Mouse (Mus musculus): Measurements from ENCODE around the gene Tubgcp6. TPM values are rescaled to one million over a fixed set of nuclear protein-coding genes. Genes with fewer than 3 reads are reported as not detected.

Gene Tubgcp6
- polyA plus RNA-seq, 1 experiment from 2014 or later: 9.3 TPM

GRCm38 (mm10) chr15:89145813-89146350 lies 23.0 kb upstream of the Tubgcp6 start:
- WGBS: 65% methylated on average over 24 of the region's 24 CpGs
- Histone ChIP-seq H3K4me3 (ENCODE audit: low read length) (no peak overlapping the region), H3K27me3 (replicated peaks; ENCODE audit: control insufficient read depth, insufficient read depth, low read length) (peaks cover 61% of the 10 kb centered on the region), H3K4me1 (ENCODE audit: control insufficient read depth, insufficient read depth, low read length) (peaks cover 20% of the 10 kb centered on the region), H3K9ac (ENCODE audit: low read depth, low read length) (no peak overlapping the region), H3K27ac (ENCODE audit: low read length) (no peak overlapping the region), H3K9me3 (ENCODE audit: control insufficient read depth, low read length) (no peaks in the 10 kb centered on the region), H3K4me2 (ENCODE audit: low read depth, low read length) (no peak overlapping the region), H3K36me3 (ENCODE audit: control insufficient read depth, insufficient read depth, low read length) (no peaks in the 10 kb centered on the region)
- ATAC-seq: no peak

- 83% methylated on average over 11 of the region's 11 CpGs for WGBS
- Histone ChIP-seq H3K27ac (ENCODE audit: low read length) (no peak overlapping the region), H3K4me1 (ENCODE audit: control insufficient read depth, insufficient read depth, low read length) (peaks cover 27% of the 10 kb centered on the region), H3K9me3 (ENCODE audit: control insufficient read depth, low read length) (no peaks in the 10 kb centered on the region), H3K27me3 (replicated peaks; ENCODE audit: control insufficient read depth, insufficient read depth, low read length) (peaks cover 70% of the 10 kb centered on the region), H3K4me2 (ENCODE audit: low read depth, low read length) (no peak overlapping the region), H3K36me3 (ENCODE audit: control insufficient read depth, insufficient read depth, low read length) (no peaks in the 10 kb centered on the region), H3K9ac (ENCODE audit: low read depth, low read length) (no peak overlapping the region), H3K4me3 (ENCODE audit: low read length) (no peak overlapping the region)
- ATAC-seq: no peak
Observed at GRCm38 (mm10) chr15:89144965-89145364, 22.1 kb upstream of the Tubgcp6 start.

GRCm38 (mm10) chr15:89143134-89143533 lies 20.2 kb upstream of the Tubgcp6 start:
- peaks cover 65% of the 10 kb centered on the region for H3K27me3 ChIP-seq (replicated peaks; ENCODE audit: control insufficient read depth, insufficient read depth, low read length)
- no peaks in the 10 kb centered on the region for H3K9me3 ChIP-seq (ENCODE audit: control insufficient read depth, low read length)
- peaks cover 26% of the 10 kb centered on the region for H3K4me1 ChIP-seq (ENCODE audit: control insufficient read depth, insufficient read depth, low read length)
- WGBS: 71% methylated on average over 2 of the region's 2 CpGs
- no peaks in the 10 kb centered on the region for H3K36me3 ChIP-seq (ENCODE audit: control insufficient read depth, insufficient read depth, low read length)
- H3K9ac ChIP-seq (ENCODE audit: low read depth, low read length): no peak overlapping the region
- H3K4me2 ChIP-seq (ENCODE audit: low read depth, low read length): no peak overlapping the region
- H3K27ac ChIP-seq (ENCODE audit: low read length): no peak overlapping the region
- ATAC-seq: no peak
- H3K4me3 ChIP-seq (ENCODE audit: low read length): no peak overlapping the region

GRCm38 (mm10) chr15:89141905-89142304 lies 19.0 kb upstream of the Tubgcp6 start:
- no peak for ATAC-seq
- Histone ChIP-seq H3K9ac (ENCODE audit: low read depth, low read length) (no peak overlapping the region), H3K4me2 (ENCODE audit: low read depth, low read length) (no peak overlapping the region), H3K36me3 (ENCODE audit: control insufficient read depth, insufficient read depth, low read length) (no peaks in the 10 kb centered on the region), H3K4me1 (ENCODE audit: control insufficient read depth, insufficient read depth, low read length) (peaks cover 19% of the 10 kb centered on the region), H3K9me3 (ENCODE audit: control insufficient read depth, low read length) (no peaks in the 10 kb centered on the region), H3K4me3 (ENCODE audit: low read length) (no peak overlapping the region), H3K27ac (ENCODE audit: low read length) (no peak overlapping the region), H3K27me3 (replicated peaks; ENCODE audit: control insufficient read depth, insufficient read depth, low read length) (peaks cover 55% of the 10 kb centered on the region)
- WGBS: 54% methylated on average over 4 of the region's 4 CpGs

GRCm38 (mm10) chr15:89141443-89141842 lies 18.5 kb upstream of the Tubgcp6 start:
- ATAC-seq: no peak
- Histone ChIP-seq H3K4me2 (ENCODE audit: low read depth, low read length) (no peak overlapping the region), H3K9me3 (ENCODE audit: control insufficient read depth, low read length) (no peaks in the 10 kb centered on the region), H3K4me1 (ENCODE audit: control insufficient read depth, insufficient read depth, low read length) (peaks cover 14% of the 10 kb centered on the region), H3K9ac (ENCODE audit: low read depth, low read length) (no peak overlapping the region), H3K27me3 (replicated peaks; ENCODE audit: control insufficient read depth, insufficient read depth, low read length) (peaks cover 50% of the 10 kb centered on the region), H3K4me3 (ENCODE audit: low read length) (no peak overlapping the region), H3K36me3 (ENCODE audit: control insufficient read depth, insufficient read depth, low read length) (no peaks in the 10 kb centered on the region), H3K27ac (ENCODE audit: low read length) (no peak overlapping the region)
- WGBS: 14% methylated on average over 5 of the region's 5 CpGs

- peak within 1 kb of the TSS; percentile 94 for H3K4me2 ChIP-seq (ENCODE audit: low read depth, low read length)
- H3K27ac ChIP-seq (ENCODE audit: low read length): no peak within 1 kb of the TSS
- no peaks in the 10 kb centered on the region for H3K36me3 ChIP-seq (ENCODE audit: control insufficient read depth, insufficient read depth, low read length)
- peak; percentile 61 for ATAC-seq
- under 1% methylated on average over 21 of the region's 21 CpGs for WGBS
- peak within 1 kb of the TSS; percentile 59 for H3K9ac ChIP-seq (ENCODE audit: low read depth, low read length)
- peaks cover 43% of the 10 kb centered on the region for H3K27me3 ChIP-seq (replicated peaks; ENCODE audit: control insufficient read depth, insufficient read depth, low read length)
- peaks cover 12% of the 10 kb centered on the region for H3K4me1 ChIP-seq (ENCODE audit: control insufficient read depth, insufficient read depth, low read length)
- H3K9me3 ChIP-seq (ENCODE audit: control insufficient read depth, low read length): no peaks in the 10 kb centered on the region
- H3K4me3 ChIP-seq (ENCODE audit: low read length): peak within 1 kb of the TSS; percentile 59
Observed at GRCm38 (mm10) chr15:89140659-89141252, 17.8 kb upstream of the Tubgcp6 start, which contains the start of gene Mapk12. Mapk12 (minus strand) TSS chr15:89140703.

GRCm38 (mm10) chr15:89140048-89140658 lies 17.2 kb upstream of the Tubgcp6 start:
- Histone ChIP-seq H3K27ac (ENCODE audit: low read length) (no peak overlapping the region), H3K36me3 (ENCODE audit: control insufficient read depth, insufficient read depth, low read length) (no peaks in the 10 kb centered on the region), H3K9me3 (ENCODE audit: control insufficient read depth, low read length) (no peaks in the 10 kb centered on the region), H3K9ac (ENCODE audit: low read depth, low read length) (peak overlapping the region; percentile 59), H3K4me2 (ENCODE audit: low read depth, low read length) (peak overlapping the region; percentile 94), H3K4me1 (ENCODE audit: control insufficient read depth, insufficient read depth, low read length) (peaks cover 12% of the 10 kb centered on the region), H3K27me3 (replicated peaks; ENCODE audit: control insufficient read depth, insufficient read depth, low read length) (peaks cover 37% of the 10 kb centered on the region), H3K4me3 (ENCODE audit: low read length) (peak overlapping the region; percentile 59)
- peak; percentile 47 for ATAC-seq
- WGBS: under 1% methylated on average over 53 of the region's 53 CpGs

GRCm38 (mm10) chr15:89138531-89138930 lies 15.6 kb upstream of the Tubgcp6 start:
- Histone ChIP-seq H3K27me3 (replicated peaks; ENCODE audit: control insufficient read depth, insufficient read depth, low read length) (peaks cover 31% of the 10 kb centered on the region), H3K27ac (ENCODE audit: low read length) (no peak overlapping the region), H3K4me1 (ENCODE audit: control insufficient read depth, insufficient read depth, low read length) (peaks cover 12% of the 10 kb centered on the region), H3K36me3 (ENCODE audit: control insufficient read depth, insufficient read depth, low read length) (no peaks in the 10 kb centered on the region), H3K4me3 (ENCODE audit: low read length) (no peak overlapping the region), H3K9ac (ENCODE audit: low read depth, low read length) (no peak overlapping the region), H3K9me3 (ENCODE audit: control insufficient read depth, low read length) (no peaks in the 10 kb centered on the region), H3K4me2 (ENCODE audit: low read depth, low read length) (no peak overlapping the region)
- 94% methylated on average over 6 of the region's 6 CpGs for WGBS
- no peak for ATAC-seq

GRCm38 (mm10) chr15:89138046-89138405 lies 15.1 kb upstream of the Tubgcp6 start:
- no peak for ATAC-seq
- Histone ChIP-seq H3K4me2 (ENCODE audit: low read depth, low read length) (no peak overlapping the region), H3K36me3 (ENCODE audit: control insufficient read depth, insufficient read depth, low read length) (no peaks in the 10 kb centered on the region), H3K9me3 (ENCODE audit: control insufficient read depth, low read length) (no peaks in the 10 kb centered on the region), H3K9ac (ENCODE audit: low read depth, low read length) (no peak overlapping the region), H3K4me1 (ENCODE audit: control insufficient read depth, insufficient read depth, low read length) (peaks cover 12% of the 10 kb centered on the region), H3K4me3 (ENCODE audit: low read length) (no peak overlapping the region), H3K27me3 (replicated peaks; ENCODE audit: control insufficient read depth, insufficient read depth, low read length) (peaks cover 31% of the 10 kb centered on the region), H3K27ac (ENCODE audit: low read length) (no peak overlapping the region)
- WGBS: 83% methylated on average over 7 of the region's 7 CpGs

All from intestine, embryonic 16.5 days (tissue).